Mouse (Mus musculus) liver, embryonic 11.5 days (tissue): ENCODE data around the gene Cacng6. TPM values are rescaled to one million over a fixed set of nuclear protein-coding genes. Genes with fewer than 3 reads are reported as not detected.
A peak's percentile ranks its signal among the peaks of the same experiment; 100 is the strongest.

Source experiments
- microRNA-seq: library from miRNA; unstranded; fragments of <30 nt; microRNA quantifications from one replicate; pipeline ENCODE4, GENCODE M21; 2017; ENCODE audit warnings: borderline number of aligned reads
- polyA plus RNA-seq: library from polyadenylated mRNA; unstranded; fragments of >200 nt; fragmentation: Nextera tagmentation; extraction: Ambion mirVana; gene quantifications from 2 replicates; pipeline ENCODE4 v1.2.1, GENCODE M21; 2014

Cacng6 gene
- polyA plus RNA-seq, 1 experiment from 2014 or later, result not detected

Small RNA genes within 50 kb of the gene (microRNA-seq; reads per million reads assigned to microRNA genes)
- 8.1 reads per million, percentile 20 among the genes with 10 or more reads in this experiment for gene Gm23450

Other genes with a start within 250 kb of the Cacng6 start
- gene Nlrp12, start 174.5 kb upstream of the Cacng6 start, polyA plus RNA-seq, result 0.06 and 0.07 TPM in 2 replicates
- gene Myadm, start 135.1 kb upstream of the Cacng6 start, polyA plus RNA-seq, result 31.3 and 32.7 TPM in 2 replicates
- gene Prkcg, start 135.0 kb upstream of the Cacng6 start, polyA plus RNA-seq, result not detected in 2 replicates
- gene Cacng7, start 91.2 kb upstream of the Cacng6 start, polyA plus RNA-seq, result 0.29 and 0.42 TPM in 2 replicates
- gene Cacng8, start 33.5 kb upstream of the Cacng6 start, polyA plus RNA-seq, result 1.7 and 2.3 TPM in 2 replicates
- not detected in 2 replicates for gene Tarm1, start 78.4 kb downstream of the Cacng6 start, polyA plus RNA-seq
- 0.17 TPM in 1 of 2 replicates, not detected in the other for gene Oscar, start 192.0 kb downstream of the Cacng6 start, polyA plus RNA-seq
- gene Ndufa3, start 193.2 kb downstream of the Cacng6 start, polyA plus RNA-seq, result 375 and 405 TPM in 2 replicates
- gene Tfpt, start 205.7 kb downstream of the Cacng6 start, polyA plus RNA-seq, result 21.5 and 24.1 TPM in 2 replicates
- 136 and 137 TPM in 2 replicates for gene Prpf31, start 205.8 kb downstream of the Cacng6 start, polyA plus RNA-seq
- gene Cnot3, start 221.1 kb downstream of the Cacng6 start, polyA plus RNA-seq, result 69.6 and 76.5 TPM in 2 replicates
- 13.4 and 13.5 TPM in 2 replicates for gene Leng1, start 241.6 kb downstream of the Cacng6 start, polyA plus RNA-seq